Mouse (Mus musculus) MEL (cell line): ENCODE results near the gene Extl1.

Experiments
- EP300 ChIP-seq, 2 experiments: IDR thresholded peaks; 2 replicates each; pipeline ENCODE4 v1.6.1; 2011; ENCODE audit warnings: improper control_type of control experiment in 2 of 2, low read length in 2 of 2, low read depth in 1 of 2, mild to moderate bottlenecking in 1 of 2
- KAT2A ChIP-seq: conservative IDR thresholded peaks from 2 replicates; pipeline ENCODE4 v1.6.1; 2012; ENCODE audit warnings: low read depth, low read length, improper control_type of control experiment, inconsistent platforms
- MAZ ChIP-seq: IDR thresholded peaks from 2 replicates; pipeline ENCODE4 v1.6.1; 2012; ENCODE audit warnings: low read depth, mild to moderate bottlenecking, inconsistent platforms, low read length, improper control_type of control experiment
- POLR2AphosphoS2 ChIP-seq: IDR thresholded peaks from 2 replicates; pipeline ENCODE4 v1.6.1; 2011; ENCODE audit warnings: low read length, improper control_type of control experiment

DNA sequence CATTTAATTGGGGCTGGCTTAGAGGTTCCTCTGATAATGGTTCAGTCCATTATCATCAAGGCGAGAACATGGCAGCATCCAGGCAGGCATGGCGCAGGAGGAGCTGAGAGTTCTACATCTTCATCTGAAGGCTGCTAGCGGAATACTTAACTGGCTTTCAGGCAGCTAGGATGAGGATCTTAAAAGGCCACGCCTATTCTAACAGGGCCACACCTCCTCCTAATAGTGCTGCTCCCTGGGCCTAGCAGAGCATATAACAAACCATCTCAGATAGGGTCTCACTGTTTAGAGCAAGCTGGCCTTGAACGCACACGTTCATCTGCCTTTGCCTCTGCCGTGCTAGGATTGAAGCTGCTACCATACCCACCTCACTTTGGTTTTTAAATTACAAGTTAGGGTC is 33.8 kb downstream of the Extl1 start:
- TF ChIP-seq MAZ (no peak), EP300 (IDR thresholded peaks at IDR 0.05; ENCODE audit: low read depth in 1 of 2, low read length in 2 of 2) (no peak), KAT2A (no peak), POLR2AphosphoS2 (no peak)
